Mouse (Mus musculus) erythroblast, embryonic 14.5 days (primary cell): ENCODE results near the gene Fhl3.

ENCODE experiments used
- GATA1 ChIP-seq: IDR thresholded peaks from 2 replicates; pipeline ENCODE4 v1.6.1; 2012; ENCODE audit warnings: low read length, inconsistent platforms, mixed read lengths
- TAL1 ChIP-seq: IDR thresholded peaks from 3 replicates; pipeline ENCODE4 v1.6.1; 2012; ENCODE audit warnings: low read length, inconsistent platforms, mixed read lengths

DNA sequence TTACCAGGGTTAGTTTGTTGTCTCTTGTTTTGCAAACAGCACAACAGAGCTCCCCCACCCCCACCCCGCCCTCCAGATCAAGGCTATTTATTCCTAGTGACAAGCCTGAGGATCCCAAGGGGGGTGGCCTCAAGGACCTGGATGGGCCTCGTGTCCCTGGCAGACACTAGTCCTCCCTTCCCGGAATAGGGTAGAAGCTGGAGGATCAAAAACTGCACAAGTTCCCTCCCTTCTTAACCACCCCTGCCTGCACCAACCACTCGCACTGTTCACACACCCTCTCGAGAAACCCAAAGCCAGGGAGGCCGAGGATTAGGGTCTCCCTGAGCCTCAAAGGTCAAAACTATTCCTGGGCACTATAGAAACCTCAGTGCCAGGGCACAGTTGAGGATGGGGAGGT, 710 bp upstream of the Fhl3 start:
- TF ChIP-seq GATA1 (no peak), TAL1 (no peak)
